Mouse (Mus musculus) bone marrow macrophage, adult 2 months (primary cell): ENCODE data around the gene Chadl.

Experiments used
- CTCF ChIP-seq: IDR thresholded peaks from 2 replicates; pipeline ENCODE4 v1.5.1; 2012; ENCODE audit warnings: low read depth, mild to moderate bottlenecking, low read length, moderate library complexity
- POLR2A ChIP-seq: IDR thresholded peaks from 2 replicates; pipeline ENCODE4 v1.6.1; 2012; ENCODE audit warnings: mild to moderate bottlenecking, low read depth, low read length, borderline replicate concordance

DNA sequence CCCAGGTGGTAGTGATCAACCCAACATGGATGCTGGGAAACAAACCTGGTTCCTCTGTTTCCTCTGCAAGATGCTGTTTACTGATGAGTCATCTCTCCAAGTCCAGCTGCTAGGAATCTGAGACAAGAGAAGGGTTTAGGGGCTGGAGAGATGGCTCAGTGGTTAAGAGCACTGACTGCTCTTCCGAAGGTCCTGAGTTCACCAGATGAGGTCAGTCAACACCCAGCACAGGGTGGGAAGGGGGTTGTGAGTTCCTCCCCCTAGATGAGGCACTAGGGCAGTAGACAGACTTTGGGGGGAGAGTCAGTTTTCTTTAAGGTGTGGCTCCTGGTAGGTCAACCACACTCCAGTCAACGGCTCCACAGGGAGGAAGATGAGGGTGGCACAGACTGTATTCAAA is 35.4 kb downstream of the Chadl start:
- no peak for TF ChIP-seq CTCF
- TF ChIP-seq POLR2A: no peak
